Mouse (Mus musculus) C2C12 (cell line): Measurements from ENCODE around the gene Tmem256.

Experiments used
- CEBPB ChIP-seq: IDR thresholded peaks from one replicate; pipeline ENCODE4 v1.6.1; 2011; ENCODE audit warnings: low read depth, mild to moderate bottlenecking, control low read depth, moderate library complexity
- CTCF ChIP-seq: IDR thresholded peaks from one replicate; pipeline ENCODE4 v1.5.1; 2011; ENCODE audit not compliant: control insufficient read depth, insufficient read depth, insufficient read length
- FOSL1 ChIP-seq: IDR thresholded peaks from one replicate; pipeline ENCODE4 v1.8.0; 2011; ENCODE audit warnings: mild to moderate bottlenecking, low read length; ENCODE audit not compliant: poor library complexity, insufficient read depth, severe bottlenecking
- MAX ChIP-seq: IDR thresholded peaks from one replicate; pipeline ENCODE4 v1.6.1; 2011; ENCODE audit warnings: mild to moderate bottlenecking, control low read depth
- MYOD1 ChIP-seq: IDR thresholded peaks from one replicate; pipeline ENCODE4 v1.6.1; 2011; ENCODE audit warnings: low read depth; ENCODE audit not compliant: control insufficient read depth, insufficient read length
- MYOG ChIP-seq: IDR thresholded peaks from one replicate; pipeline ENCODE4 v1.6.1; 2011; ENCODE audit not compliant: control insufficient read depth, insufficient read length; ENCODE audit errors: extremely low read depth
- USF1 ChIP-seq: IDR thresholded peaks from one replicate; pipeline ENCODE4 v1.6.1; 2011; ENCODE audit warnings: low read depth, mild to moderate bottlenecking, control low read depth, moderate library complexity

DNA sequence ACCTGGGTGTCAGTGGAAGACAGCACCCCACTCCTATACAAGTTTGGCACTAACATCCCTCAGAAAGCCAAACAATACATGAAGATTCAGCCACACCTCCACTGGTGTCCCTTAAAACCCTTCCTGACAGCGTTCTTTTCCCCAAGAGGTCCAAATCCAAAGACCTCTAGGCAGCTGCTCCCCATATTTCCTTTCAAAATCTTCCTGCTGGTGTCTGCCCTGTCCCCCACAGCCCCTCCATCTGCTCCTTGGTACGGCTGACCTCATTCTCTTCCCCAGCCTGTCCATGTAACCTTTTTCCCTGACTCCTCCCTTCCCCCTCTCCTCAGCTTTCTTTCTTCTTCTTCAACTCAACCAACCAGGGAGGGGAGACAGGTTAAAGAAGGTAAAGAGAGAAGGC, 14.9 kb upstream of the Tmem256 start:
- TF ChIP-seq CTCF (no peak), USF1 (no peak), MAX (no peak), MYOG (no peak), MYOD1 (no peak), CEBPB (no peak), FOSL1 (no peak)
